Mouse (Mus musculus) midbrain, embryonic 12.5 days (tissue): ENCODE data around the gene 1700003E16Rik. TPM values are rescaled to one million over a fixed set of nuclear protein-coding genes. Genes with fewer than 3 reads are reported as not detected.

ENCODE experiments used
- ATAC-seq: fragments of 200-750 bp; cut with Nextera tagmentation; 2 replicates; pipeline ENCODE4 v1.8.0; 2017; ENCODE audit warnings: low read depth, moderate TSS enrichment, moderate library complexity; ENCODE audit not compliant: low FRiP score
- H3K27ac ChIP-seq: fragments of 300-500 bp; sonication (generic); replicated peaks from 2 replicates; pipeline ENCODE4 v1.5.1; 2016; ENCODE audit warnings: mild to moderate bottlenecking
- H3K27me3 ChIP-seq: fragments of 300-500 bp; sonication (generic); 2 replicates; pipeline ENCODE4 v1.6.1; 2016; ENCODE audit warnings: mild to moderate bottlenecking
- H3K36me3 ChIP-seq: fragments of 300-500 bp; sonication (generic); 2 replicates; pipeline ENCODE4 v1.6.1; 2016
- H3K4me1 ChIP-seq: fragments of 300-500 bp; sonication (generic); 2 replicates; pipeline ENCODE4 v1.6.1; 2016
- H3K4me2 ChIP-seq: fragments of 300-500 bp; sonication (generic); replicated peaks from 2 replicates; pipeline ENCODE4 v1.6.1; 2016; ENCODE audit warnings: mild to moderate bottlenecking, moderate library complexity
- H3K4me3 ChIP-seq: fragments of 300-500 bp; sonication (generic); 2 replicates; pipeline ENCODE4 v1.5.1; 2016; ENCODE audit warnings: mild to moderate bottlenecking
- H3K9ac ChIP-seq: fragments of 300-500 bp; sonication (generic); replicated peaks from 2 replicates; pipeline ENCODE4 v1.6.1; 2016; ENCODE audit warnings: mild to moderate bottlenecking, moderate library complexity
- H3K9me3 ChIP-seq: fragments of 300-500 bp; sonication (generic); 2 replicates; pipeline ENCODE4 v1.6.1; 2016; ENCODE audit warnings: mild to moderate bottlenecking
- WGBS: fragments of 180-500 bp; shearing (Covaris S2); methylation state at CpG from one replicate; pipeline ENCODE4 v1.1.7; 2016; 5-methylcytosine and 5-hydroxymethylcytosine counted together
- polyA plus RNA-seq: library from polyadenylated mRNA; unstranded; fragments of >200 nt; fragmentation: Nextera tagmentation; extraction: Ambion mirVana; gene quantifications from 2 replicates; pipeline ENCODE4 v1.2.1, GENCODE M21; 2016

1700003E16Rik gene
- polyA plus RNA-seq, 1 experiment from 2014 or later = 2.6 TPM

DNA sequence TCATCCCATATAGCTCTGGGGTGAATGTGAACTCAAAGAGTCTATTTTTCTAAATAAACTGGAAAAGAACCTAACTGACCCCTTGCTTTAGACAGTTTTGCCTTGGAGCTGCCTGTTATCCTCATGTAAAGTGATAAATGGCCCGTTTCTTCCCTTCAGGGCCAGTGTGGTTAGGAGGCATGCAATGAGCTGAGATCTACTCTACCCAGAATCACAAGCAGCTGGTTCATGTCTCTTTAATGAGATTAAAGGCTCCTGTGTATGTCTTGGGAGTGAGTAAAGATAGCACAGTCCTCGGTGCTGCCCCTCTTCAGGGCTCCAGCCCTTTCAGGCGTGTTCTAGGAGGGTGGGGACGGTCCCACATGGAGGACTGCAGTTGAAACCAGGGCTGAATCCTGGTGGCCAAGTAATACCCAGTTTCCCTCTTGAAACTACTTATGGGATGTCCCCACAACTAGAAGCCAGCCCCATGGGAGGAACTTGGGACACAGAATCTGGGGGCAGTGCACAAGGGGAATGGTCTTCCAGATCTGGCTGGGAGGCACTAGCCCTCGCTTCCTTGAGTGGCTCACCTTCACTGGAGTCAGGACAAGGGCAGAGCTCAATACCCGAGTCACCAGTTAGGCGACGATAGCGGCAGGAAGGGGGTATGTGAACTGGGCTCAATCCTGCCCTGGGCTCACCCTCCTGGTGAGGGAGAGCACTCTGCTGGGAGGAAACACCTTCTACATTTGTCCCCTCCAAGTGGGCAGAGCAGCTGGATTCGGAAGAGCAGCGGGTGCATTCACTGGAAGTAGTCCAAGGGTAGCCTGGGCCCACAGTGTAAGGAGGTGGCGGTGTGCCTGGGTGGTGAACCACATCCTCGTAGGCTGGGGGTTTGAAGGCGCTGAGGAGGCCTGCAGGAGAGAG, 37.1 kb upstream of the 1700003E16Rik start:
- peaks cover 72% of the 10 kb centered on the region for H3K4me1 ChIP-seq
- H3K4me3 ChIP-seq = peak overlapping the region; percentile 84; the same call in 1 of the 2 replicates
- no peaks in the 10 kb centered on the region for H3K9me3 ChIP-seq
- peak overlapping the region; percentile 78 for H3K4me2 ChIP-seq
- peak overlapping the region; percentile 10; the same call in 1 of the 2 replicates for H3K27ac ChIP-seq
- WGBS = 87% methylated on average over 14 of the region's 14 CpGs
- 0 out of 2 replicates have a peak overlapping the region, but pooled peaks have one; percentile 89 for H3K9ac ChIP-seq
- ATAC-seq = no peak
- H3K27me3 ChIP-seq = no peaks in the 10 kb centered on the region
- H3K36me3 ChIP-seq = peaks cover 30% of the 10 kb centered on the region

DNA sequence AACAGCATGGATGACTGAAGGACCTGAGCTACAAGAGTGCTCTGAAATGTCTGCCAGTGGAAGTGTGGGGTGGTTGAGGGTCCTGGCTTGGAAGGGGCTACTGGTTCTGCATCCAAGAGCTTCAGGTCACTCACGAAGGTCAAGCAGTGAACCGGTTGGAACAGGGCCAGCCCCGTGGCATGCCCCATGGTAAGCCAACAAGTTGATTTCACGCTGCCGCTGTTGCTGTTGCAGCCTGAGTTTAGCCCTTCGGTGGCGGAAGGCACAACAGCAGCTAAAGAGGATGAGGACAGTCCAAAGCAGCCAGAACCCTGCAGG, 36.5 kb upstream of the 1700003E16Rik start:
- peak overlapping the region; percentile 99; the same call in 1 of the 2 replicates for H3K27ac ChIP-seq
- no peaks in the 10 kb centered on the region for H3K27me3 ChIP-seq
- peaks cover 30% of the 10 kb centered on the region for H3K36me3 ChIP-seq
- WGBS = 62% methylated on average over 7 of the region's 7 CpGs
- peak overlapping the region; percentile 84 for H3K4me3 ChIP-seq
- H3K9ac ChIP-seq = peak overlapping the region; percentile 89
- H3K4me1 ChIP-seq = peaks cover 74% of the 10 kb centered on the region
- H3K9me3 ChIP-seq = no peaks in the 10 kb centered on the region
- no peak for ATAC-seq
- H3K4me2 ChIP-seq = peak overlapping the region; percentile 78

DNA sequence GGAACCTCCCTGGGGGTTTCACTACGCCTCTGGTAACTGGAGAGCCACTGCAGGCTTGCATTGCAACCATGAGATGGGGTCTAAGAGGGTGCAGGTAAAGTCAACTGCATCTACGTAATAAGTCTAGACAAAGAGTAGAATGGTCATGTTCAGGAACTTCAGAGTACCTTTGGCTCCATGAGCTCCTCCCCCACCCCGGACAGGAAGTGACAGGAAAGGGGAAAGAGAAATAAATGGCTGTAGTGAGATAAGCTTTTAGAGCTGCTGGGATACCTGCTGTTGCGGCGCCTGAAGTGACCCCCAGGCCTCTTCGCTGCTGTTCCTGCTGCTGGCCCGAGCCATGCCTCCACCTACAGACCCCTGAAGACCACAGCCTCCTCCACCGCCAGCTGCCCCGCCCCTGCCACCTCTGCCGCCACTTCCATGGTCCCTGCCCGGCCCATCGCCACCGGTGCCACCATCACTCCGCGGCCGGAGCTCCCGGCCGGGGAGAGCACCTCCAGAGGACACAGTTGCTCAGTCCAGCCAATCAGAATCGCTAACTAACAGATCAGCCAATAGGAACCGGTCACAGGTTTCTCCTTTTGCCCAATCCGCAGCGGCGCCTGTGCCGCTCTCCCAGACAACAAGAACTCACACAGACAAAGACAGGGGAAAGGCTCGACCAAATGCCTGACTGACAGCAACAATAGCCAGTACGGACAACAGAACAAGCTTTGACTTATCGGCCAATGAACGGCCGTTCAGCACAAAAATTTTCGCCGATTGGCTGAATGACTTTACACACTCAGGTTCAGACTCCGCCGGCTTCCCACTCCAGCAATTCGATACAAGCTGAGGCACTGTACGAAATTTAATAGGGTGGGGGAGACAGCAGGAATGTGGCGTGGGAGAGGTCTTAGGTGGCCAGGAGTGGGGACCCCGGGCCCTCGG, 35.0 kb upstream of the 1700003E16Rik start, which contains the start of gene Wbp1:
Gene Wbp1, minus strand, starts transcription at position 630 of the 933 bp plus-strand sequence.
- WGBS = under 1% methylated on average over 36 of the region's 38 CpGs
- ATAC-seq = peak; percentile 94

GRCm38 (mm10) chr6:83121863-83122710, 34.1 kb upstream of the 1700003E16Rik start:
- Histone ChIP-seq H3K9ac (peak overlapping the region; percentile 95), H3K27me3 (no peaks in the 10 kb centered on the region), H3K4me2 (peak overlapping the region; percentile 96), H3K4me1 (peaks cover 62% of the 10 kb centered on the region), H3K36me3 (peaks cover 27% of the 10 kb centered on the region), H3K9me3 (no peaks in the 10 kb centered on the region), H3K4me3 (peak overlapping the region; percentile 84), H3K27ac (peak overlapping the region; percentile 99)
- ATAC-seq = peak; percentile 1
- under 1% methylated on average over 47 of the region's 52 CpGs for WGBS

More for the DNA sequence above, 35.0 kb upstream of the 1700003E16Rik start, which contains the start of gene Wbp1:
- Histone ChIP-seq H3K4me2 (peak within 1 kb of the TSS; percentile 96), H3K27ac (peak within 1 kb of the TSS; percentile 99), H3K9ac (peak within 1 kb of the TSS; percentile 95), H3K4me1 (peaks cover 71% of the 10 kb centered on the region), H3K27me3 (no peaks in the 10 kb centered on the region), H3K36me3 (peaks cover 30% of the 10 kb centered on the region), H3K9me3 (no peaks in the 10 kb centered on the region), H3K4me3 (peak within 1 kb of the TSS; percentile 84)

GRCm38 (mm10) chr6:83122961-83123360, 33.2 kb upstream of the 1700003E16Rik start:
- no peak for ATAC-seq
- H3K4me3 ChIP-seq = peak overlapping the region; percentile 84; the same call in 1 of the 2 replicates
- H3K27ac ChIP-seq = no peak overlapping the region
- H3K9me3 ChIP-seq = no peaks in the 10 kb centered on the region
- H3K4me1 ChIP-seq = peaks cover 57% of the 10 kb centered on the region
- peak overlapping the region; percentile 96 for H3K4me2 ChIP-seq
- peak overlapping the region; percentile 95; the same call in 1 of the 2 replicates for H3K9ac ChIP-seq
- H3K36me3 ChIP-seq = peaks cover 19% of the 10 kb centered on the region
- 82% methylated on average over 5 of the region's 5 CpGs for WGBS
- no peaks in the 10 kb centered on the region for H3K27me3 ChIP-seq

DNA sequence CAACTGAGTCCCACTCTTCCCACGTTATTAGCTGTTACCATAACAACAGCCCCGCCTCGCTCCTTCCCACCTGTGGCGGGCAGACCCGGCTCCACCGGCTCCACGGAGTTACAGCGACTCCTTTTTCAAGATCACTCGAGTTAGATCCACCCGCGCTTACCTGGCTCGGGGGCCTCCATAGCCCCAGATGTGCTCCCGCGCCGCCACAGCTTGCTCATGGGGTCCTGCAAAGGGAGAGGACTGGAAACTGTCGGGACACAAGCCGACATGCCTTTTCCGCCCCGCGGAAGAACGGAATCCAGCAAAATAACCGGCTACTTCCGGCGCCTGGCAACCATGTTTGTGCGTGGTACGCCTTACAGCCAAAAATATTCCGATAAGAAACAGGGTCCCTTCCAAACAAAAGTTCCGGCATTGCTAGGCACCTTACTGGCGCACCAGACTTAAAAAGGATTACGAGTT, 31.3 kb upstream of the 1700003E16Rik start:
- 0% methylated on average over 30 of the region's 30 CpGs for WGBS
- no peaks in the 10 kb centered on the region for H3K9me3 ChIP-seq
- no peak for ATAC-seq

GRCm38 (mm10) chr6:83125331-83125730, 30.9 kb upstream of the 1700003E16Rik start, which contains the start of gene Ino80b:
Gene Ino80b (minus strand): TSS chr6:83125431.
- H3K27me3 ChIP-seq = no peaks in the 10 kb centered on the region
- H3K4me2 ChIP-seq = peak within 1 kb of the TSS; percentile 85
- ATAC-seq = no peak
- H3K27ac ChIP-seq = peak within 1 kb of the TSS; percentile 44; the same call in 1 of the 2 replicates
- H3K9me3 ChIP-seq = no peaks in the 10 kb centered on the region
- peak within 1 kb of the TSS; percentile 57 for H3K9ac ChIP-seq
- H3K4me1 ChIP-seq = peaks cover 35% of the 10 kb centered on the region
- 33% methylated on average over 5 of the region's 5 CpGs for WGBS
- peak within 1 kb of the TSS; percentile 64 for H3K4me3 ChIP-seq
- no peaks in the 10 kb centered on the region for H3K36me3 ChIP-seq

More for the DNA sequence above, 31.3 kb upstream of the 1700003E16Rik start:
- Histone ChIP-seq H3K27me3 (no peaks in the 10 kb centered on the region), H3K4me1 (peaks cover 39% of the 10 kb centered on the region), H3K36me3 (no peaks in the 10 kb centered on the region), H3K4me3 (peak overlapping the region; percentile 64), H3K4me2 (peak overlapping the region; percentile 85), H3K27ac (peak overlapping the region; percentile 44; the same call in 1 of the 2 replicates), H3K9ac (peak overlapping the region; percentile 57)

- H3K9ac ChIP-seq = no peak overlapping the region
- no peak for ATAC-seq
- 96% methylated on average over 5 of the region's 5 CpGs for WGBS
- H3K4me2 ChIP-seq = no peak overlapping the region
- H3K4me3 ChIP-seq = no peak overlapping the region
- H3K27me3 ChIP-seq = 0 out of 2 replicates have a peak, but pooled peaks cover 5% of the 10 kb centered on the region
- H3K9me3 ChIP-seq = no peaks in the 10 kb centered on the region
- peaks cover 26% of the 10 kb centered on the region for H3K4me1 ChIP-seq
- H3K36me3 ChIP-seq = no peaks in the 10 kb centered on the region
- H3K27ac ChIP-seq = no peak overlapping the region
Measured at GRCm38 (mm10) chr6:83127419-83127818, 28.8 kb upstream of the 1700003E16Rik start.

DNA sequence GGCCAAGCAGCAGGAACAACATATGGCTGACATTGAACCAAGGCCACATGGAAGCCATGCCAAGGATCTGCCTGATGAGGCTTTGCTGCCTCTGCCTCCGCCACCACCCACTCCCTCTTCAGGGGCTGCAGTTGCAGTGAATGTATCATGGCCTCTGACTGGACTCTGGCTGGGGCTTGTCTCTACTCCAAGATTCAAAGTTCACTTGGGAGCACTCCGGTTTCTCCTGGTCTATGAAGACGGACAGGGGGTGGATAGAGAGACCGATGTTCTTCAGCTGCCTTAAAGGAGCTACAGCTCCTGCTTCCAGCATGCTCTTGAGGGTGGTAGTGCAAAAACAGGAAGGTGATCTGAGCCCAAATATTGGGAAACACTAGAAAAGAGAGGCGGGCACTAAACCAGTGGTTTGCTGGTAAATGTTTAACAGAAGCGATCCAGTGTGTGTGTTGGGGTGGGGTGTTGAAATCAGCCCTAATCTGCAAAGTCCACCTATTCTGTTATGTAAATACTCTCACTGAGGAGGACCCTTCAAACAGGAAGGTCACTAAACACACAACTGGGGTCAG, 24.7 kb upstream of the 1700003E16Rik start:
- no peak for ATAC-seq
- Histone ChIP-seq H3K4me3 (no peak overlapping the region), H3K27ac (no peak overlapping the region), H3K36me3 (no peaks in the 10 kb centered on the region), H3K9ac (no peak overlapping the region), H3K4me2 (no peak overlapping the region), H3K27me3 (peaks cover 29% of the 10 kb centered on the region), H3K4me1 (peaks cover 13% of the 10 kb centered on the region), H3K9me3 (no peaks in the 10 kb centered on the region)
- WGBS = 89% methylated on average over 6 of the region's 6 CpGs

DNA sequence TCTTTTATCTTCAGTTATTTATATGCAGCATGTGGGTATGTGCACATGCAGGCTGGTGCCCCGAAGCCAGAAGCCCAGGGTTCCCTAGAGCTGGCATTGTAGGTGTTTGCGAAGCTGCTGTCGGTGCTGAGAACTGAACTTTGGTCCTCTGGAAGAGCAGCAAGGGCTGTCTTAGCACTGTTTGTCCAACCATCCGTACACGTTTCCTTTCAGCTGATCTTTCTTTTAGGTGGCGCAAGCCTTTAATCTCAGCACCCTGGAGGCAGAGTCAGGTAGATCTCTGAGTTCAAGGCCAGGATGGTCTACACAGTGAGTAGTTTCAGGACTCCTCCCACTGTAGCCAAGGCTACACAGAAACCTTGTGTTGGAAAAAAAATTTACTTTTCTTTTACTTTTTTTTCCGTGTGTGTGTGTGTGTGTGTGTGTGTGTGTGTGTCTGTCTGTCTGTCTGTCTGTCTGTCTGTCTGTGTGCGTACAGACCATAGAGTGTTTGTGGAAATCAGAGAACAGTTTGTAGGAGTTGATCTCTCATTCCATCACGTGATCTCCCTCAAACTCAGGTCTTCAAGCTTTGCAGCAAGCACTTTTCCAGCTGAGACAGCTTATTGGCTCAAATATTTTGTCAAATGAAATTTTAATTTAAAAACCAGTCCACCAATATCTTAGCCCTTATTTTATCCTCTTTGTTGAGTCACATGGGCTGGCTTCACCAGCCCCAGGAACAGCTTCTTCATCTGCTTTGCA, 23.9 kb upstream of the 1700003E16Rik start:
- no peak for ATAC-seq
- no peak overlapping the region for H3K4me2 ChIP-seq
- peaks cover 21% of the 10 kb centered on the region for H3K4me1 ChIP-seq
- H3K36me3 ChIP-seq = no peaks in the 10 kb centered on the region
- no peak overlapping the region for H3K9ac ChIP-seq
- WGBS = 80% methylated on average over 9 of the region's 9 CpGs
- no peak overlapping the region for H3K27ac ChIP-seq
- no peaks in the 10 kb centered on the region for H3K9me3 ChIP-seq
- H3K27me3 ChIP-seq = peaks cover 30% of the 10 kb centered on the region
- no peak overlapping the region for H3K4me3 ChIP-seq
